Mouse (Mus musculus) CD4-positive, CD25-positive, alpha-beta regulatory T cell, adult 4 months (primary cell): ENCODE measurements around the gene Stpg4. TPM values are rescaled to one million over a fixed set of nuclear protein-coding genes. Genes with fewer than 3 reads are reported as not detected.

Source experiments
- ATAC-seq: one replicate; pipeline ENCODE4 v1.8.0; 2017
- polyA plus RNA-seq, 2 experiments: library from polyadenylated mRNA; unstranded; fragments of 100-300 nt; shearing (Covaris generic); gene quantifications; one replicate each; pipeline ENCODE4 v1.2.1; 2017

Stpg4 gene
- polyA plus RNA-seq, 2 experiments from 2014 or later: not detected

- ATAC-seq: no peak
Measured at GRCm38 (mm10) chr17:87378354-87379159, 49.0 kb downstream of the Stpg4 start.

- no peak for ATAC-seq
Measured at GRCm38 (mm10) chr17:87377536-87377935, 50.0 kb downstream of the Stpg4 start.

- no peak for ATAC-seq
Measured at GRCm38 (mm10) chr17:87376831-87377471, 50.6 kb downstream of the Stpg4 start.

- peak; percentile 29 for ATAC-seq
Measured at GRCm38 (mm10) chr17:87375941-87376511, 51.5 kb downstream of the Stpg4 start.

GRCm38 (mm10) chr17:87373327-87373726 is 54.2 kb downstream of the Stpg4 start:
- no peak for ATAC-seq

- no peak for ATAC-seq
Measured at GRCm38 (mm10) chr17:87372189-87372588, 55.4 kb downstream of the Stpg4 start.

GRCm38 (mm10) chr17:87369270-87369759 is 58.2 kb downstream of the Stpg4 start:
- ATAC-seq: no peak

- ATAC-seq: no peak
Measured at GRCm38 (mm10) chr17:87368481-87368880, 59.1 kb downstream of the Stpg4 start.

GRCm38 (mm10) chr17:87367640-87368039 is 59.9 kb downstream of the Stpg4 start:
- ATAC-seq: no peak

- ATAC-seq: no peak
Measured at GRCm38 (mm10) chr17:87367228-87367627, 60.3 kb downstream of the Stpg4 start.

- ATAC-seq: no peak
Measured at GRCm38 (mm10) chr17:87366520-87366919, 61.0 kb downstream of the Stpg4 start.

GRCm38 (mm10) chr17:87365268-87365667 is 62.3 kb downstream of the Stpg4 start:
- peak; percentile 61 for ATAC-seq

- no peak for ATAC-seq
Measured at GRCm38 (mm10) chr17:87364108-87364507, 63.4 kb downstream of the Stpg4 start.

- ATAC-seq: no peak
Measured at GRCm38 (mm10) chr17:87361132-87361531, 66.4 kb downstream of the Stpg4 start.

- no peak for ATAC-seq
Measured at GRCm38 (mm10) chr17:87357506-87357905, 70.0 kb downstream of the Stpg4 start.

- no peak for ATAC-seq
Measured at GRCm38 (mm10) chr17:87356261-87356660, 71.3 kb downstream of the Stpg4 start.

- ATAC-seq: no peak
Measured at GRCm38 (mm10) chr17:87355456-87355855, 72.1 kb downstream of the Stpg4 start.

- no peak for ATAC-seq
Measured at GRCm38 (mm10) chr17:87353745-87354320, 73.7 kb downstream of the Stpg4 start.

- no peak for ATAC-seq
Measured at GRCm38 (mm10) chr17:87352898-87353225, 74.7 kb downstream of the Stpg4 start.

GRCm38 (mm10) chr17:87352106-87352897 is 75.2 kb downstream of the Stpg4 start:
- ATAC-seq: no peak

- ATAC-seq: no peak
Measured at GRCm38 (mm10) chr17:87351241-87352105, 76.1 kb downstream of the Stpg4 start.
